Mouse (Mus musculus) induced T-regulatory cell, adult 2 months (primary cell): Measurements from ENCODE around the gene Pip5k1c.

ENCODE experiments used
- DNase-seq: peaks from one replicate; pipeline ENCODE4 v3.0.0-alpha.2; 2012; ENCODE audit warnings: low read depth

Gene Pip5k1c

DNA sequence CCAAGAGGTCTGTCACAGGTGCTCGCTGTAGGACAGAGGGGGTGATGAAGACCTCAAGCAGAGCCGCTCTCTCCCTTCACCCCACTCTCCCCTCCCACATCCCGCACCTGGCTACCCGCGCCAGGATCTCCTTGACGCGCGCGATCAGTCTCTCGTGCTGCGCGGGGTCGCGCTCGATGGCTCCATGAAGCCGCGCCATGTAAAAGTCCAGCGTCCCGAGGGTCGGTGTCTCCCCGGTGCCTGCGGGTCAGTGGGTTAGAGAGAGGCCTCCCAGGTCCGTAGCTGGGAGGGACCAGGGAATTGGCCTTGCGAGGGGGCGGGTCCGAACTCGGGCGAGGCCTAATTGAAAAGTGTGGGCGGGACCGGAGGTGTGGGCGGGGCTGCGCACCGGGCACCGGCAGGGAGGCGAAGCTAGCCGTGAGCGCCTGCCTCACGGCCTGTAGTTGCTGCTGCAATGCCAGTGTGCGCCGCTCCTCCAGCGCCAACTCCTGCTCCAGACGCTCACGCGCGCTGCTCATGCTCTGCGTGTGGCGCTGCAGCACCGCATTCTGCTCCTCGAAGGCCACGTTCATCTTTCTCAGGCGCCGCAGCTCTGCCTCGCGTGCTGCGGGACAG, 53.8 kb downstream of the Pip5k1c start:
- DNase-seq, result peak; percentile 68

DNA sequence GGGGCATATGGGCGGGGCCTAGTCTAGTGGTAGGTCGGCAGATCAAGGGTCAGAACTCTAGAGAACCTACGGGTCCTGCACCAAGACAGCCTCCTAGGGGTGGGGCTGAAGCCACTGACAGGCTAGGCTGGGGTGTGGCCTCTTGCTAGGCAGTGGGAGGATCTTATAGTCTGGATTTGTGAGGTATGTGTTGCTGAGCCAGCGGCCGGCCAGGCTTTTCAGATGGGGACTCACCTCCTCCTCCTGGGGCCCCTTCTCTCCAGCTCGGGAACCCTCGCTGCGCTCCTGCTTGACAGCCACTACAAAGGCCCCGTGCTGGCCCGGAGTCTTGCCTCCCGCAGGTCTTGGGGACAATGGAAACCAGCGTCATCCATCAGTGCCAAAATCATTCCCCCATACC, 56.4 kb downstream of the Pip5k1c start:
- DNase-seq, result peak; percentile 69

DNA sequence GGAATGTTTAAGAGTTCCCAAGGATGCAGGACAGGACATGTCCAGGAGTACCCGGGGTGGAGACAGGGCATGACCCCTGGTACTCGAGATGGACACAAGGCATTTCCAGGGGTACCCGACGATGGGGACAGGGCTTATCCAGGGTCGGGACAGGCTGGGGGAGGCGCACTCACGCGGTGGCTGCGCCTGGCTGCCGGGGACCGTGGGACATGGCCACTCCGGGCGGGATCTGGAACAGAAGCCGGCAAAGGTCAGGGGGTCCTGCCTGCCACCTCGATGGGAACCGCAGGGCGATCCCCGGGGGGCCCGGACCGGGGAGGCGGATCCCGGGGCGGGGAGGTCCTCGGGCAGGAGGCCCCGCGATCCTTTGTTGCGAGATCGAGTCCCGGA, 57.2 kb downstream of the Pip5k1c start:
- no peak for DNase-seq

DNA sequence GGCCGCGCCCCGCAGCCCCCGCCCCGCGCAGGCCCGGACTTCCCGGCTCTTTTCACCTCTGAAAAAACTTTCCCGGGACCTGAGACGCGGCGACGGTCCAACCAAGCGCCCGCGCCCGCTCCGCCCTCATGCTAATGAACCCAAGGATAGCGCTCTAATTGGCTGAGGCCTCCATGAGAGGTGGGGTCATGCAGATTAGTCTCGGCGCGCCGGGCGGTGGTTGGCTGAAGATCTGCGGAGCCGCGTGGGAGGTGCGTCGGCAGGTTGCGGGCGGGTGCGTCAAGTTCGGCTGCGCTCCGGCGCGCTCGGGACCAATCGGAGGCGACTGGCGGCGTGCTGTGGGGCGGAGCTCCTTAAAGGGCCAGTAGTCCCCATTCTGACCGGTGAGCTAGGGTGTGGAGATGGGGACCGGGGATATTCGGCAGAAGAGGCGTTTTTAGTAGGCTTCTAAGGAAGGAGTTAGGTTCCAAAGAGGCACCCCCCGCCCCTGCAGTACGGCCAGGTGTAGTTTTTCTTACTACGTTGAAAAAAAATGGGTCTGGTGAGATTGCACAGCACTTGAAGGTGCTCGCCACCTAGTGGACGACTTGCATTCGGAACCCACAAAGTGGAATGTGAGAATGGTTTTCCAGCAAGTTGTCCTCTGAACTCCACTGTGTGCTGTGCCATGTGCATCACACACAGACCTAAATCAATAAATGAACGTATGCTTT, 57.7 kb downstream of the Pip5k1c start, which contains the start of gene Hmg20b:
Gene Hmg20b (minus strand): TSS at position 130 of the 713 bp plus-strand sequence.
- peak; percentile 99 for DNase-seq

DNA sequence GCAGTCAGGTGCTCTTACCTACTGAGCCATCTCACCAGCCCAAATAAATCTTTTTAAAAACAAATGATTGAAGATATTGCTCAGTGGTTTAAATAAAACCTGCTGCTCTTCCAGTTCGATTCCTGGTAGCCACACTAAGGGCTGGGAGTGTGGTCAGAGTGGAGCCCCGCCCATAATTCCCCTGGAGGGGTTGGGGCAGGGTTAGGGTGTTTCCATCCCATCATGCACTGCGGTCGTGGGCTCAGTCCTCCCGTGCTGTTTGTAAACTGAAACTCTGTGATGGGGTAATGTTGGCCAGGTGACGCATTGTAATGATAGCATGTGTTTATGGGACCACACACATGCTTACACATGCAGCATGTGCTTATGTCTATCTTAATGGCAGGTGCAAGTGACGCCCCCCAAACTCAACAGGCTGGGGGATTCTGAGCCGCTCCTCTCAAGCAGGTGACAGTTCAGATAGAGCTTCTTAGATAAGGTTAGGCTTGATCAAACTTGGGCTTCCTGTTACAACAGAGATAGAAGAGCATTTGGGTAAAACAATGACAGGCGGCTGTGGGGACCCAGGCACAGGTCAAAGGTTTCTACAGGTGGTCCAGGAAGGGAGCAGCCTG, 59.0 kb downstream of the Pip5k1c start:
- peak; percentile 91 for DNase-seq

DNA sequence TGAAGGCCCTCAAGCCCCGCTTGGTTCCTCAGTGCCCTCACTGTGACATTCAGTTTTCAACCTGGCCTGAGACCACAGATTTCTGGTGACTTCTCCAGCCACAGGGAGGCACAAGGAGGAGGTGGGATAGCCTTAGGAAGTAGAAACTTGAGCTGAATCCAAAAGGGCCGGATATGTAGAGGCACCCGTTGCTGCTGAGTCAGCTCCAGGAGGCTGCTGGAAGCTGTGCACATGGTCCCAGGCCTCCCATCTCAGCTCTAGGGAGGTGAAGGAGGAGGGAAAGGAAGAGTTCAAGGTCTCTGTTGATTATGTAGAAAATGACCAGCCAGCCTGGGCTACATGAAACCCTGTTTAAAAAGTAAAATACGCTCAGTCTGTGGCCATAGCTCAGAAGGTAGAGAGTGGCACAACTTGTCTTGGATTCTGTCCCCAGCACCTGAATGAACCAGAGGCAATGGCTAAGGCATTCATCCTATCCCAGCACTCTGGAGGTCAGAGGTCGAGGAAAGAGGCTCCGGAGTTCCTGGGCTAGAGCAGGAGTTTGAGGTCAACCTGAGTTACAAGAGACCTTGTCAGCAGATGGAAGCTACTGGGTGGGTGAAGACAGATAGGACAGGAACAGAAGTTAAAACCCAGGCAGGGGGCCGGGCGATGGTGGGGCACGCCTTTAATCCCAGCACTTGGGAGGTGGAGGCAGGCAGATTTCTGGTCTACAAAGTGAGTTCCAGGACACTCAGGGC, 62.1 kb downstream of the Pip5k1c start:
- no peak for DNase-seq

DNA sequence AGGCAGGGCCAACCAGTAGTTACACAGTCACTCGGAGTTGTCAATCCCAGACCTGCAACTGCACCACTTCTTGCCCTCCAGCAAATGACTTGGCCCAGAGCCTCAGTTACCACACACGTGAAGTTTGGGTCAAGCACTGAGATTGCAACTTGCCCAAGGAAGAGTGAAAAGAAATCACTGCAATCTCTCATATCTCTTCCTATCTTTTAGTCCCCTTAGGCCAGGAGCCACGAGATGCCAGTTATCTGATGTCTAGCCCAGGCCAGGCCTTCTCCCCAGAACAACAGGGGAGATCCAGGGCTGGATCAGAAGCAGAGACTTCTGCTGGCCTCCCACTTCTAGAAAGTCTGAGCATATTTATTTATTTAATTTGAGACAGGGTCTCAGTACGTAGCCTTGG, 62.8 kb downstream of the Pip5k1c start:
- DNase-seq, result no peak

DNA sequence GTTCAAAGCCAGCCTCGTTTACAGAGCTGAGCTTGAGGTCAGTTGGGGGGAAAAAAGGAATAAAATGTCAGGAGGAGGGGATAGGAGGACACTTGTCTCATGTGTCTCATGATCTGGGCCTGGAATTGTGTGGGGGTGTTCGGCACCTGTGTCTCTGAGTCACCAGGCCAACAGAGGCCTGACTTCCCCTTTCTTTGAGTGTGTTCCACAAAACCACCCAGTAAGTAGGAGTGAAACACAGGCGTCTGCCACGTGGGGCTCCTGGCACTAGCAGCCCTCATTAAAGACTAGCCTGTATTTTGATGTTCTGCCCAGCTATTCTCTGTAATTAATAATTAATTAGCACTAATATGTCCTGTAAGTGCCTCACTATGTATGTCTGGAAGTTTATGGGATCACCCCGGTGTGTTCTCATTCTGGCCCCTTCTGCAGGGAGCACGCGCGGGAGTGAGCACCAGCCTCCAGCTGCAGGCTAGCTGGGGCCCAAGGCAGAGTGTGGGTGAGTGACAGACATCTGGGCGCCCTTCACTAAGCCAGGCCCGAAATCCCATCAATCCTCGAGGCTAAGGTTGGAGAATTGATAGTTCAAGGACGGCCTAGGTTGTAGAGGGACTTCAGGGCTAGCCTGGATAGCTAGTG, 63.7 kb downstream of the Pip5k1c start:
- no peak for DNase-seq

DNA sequence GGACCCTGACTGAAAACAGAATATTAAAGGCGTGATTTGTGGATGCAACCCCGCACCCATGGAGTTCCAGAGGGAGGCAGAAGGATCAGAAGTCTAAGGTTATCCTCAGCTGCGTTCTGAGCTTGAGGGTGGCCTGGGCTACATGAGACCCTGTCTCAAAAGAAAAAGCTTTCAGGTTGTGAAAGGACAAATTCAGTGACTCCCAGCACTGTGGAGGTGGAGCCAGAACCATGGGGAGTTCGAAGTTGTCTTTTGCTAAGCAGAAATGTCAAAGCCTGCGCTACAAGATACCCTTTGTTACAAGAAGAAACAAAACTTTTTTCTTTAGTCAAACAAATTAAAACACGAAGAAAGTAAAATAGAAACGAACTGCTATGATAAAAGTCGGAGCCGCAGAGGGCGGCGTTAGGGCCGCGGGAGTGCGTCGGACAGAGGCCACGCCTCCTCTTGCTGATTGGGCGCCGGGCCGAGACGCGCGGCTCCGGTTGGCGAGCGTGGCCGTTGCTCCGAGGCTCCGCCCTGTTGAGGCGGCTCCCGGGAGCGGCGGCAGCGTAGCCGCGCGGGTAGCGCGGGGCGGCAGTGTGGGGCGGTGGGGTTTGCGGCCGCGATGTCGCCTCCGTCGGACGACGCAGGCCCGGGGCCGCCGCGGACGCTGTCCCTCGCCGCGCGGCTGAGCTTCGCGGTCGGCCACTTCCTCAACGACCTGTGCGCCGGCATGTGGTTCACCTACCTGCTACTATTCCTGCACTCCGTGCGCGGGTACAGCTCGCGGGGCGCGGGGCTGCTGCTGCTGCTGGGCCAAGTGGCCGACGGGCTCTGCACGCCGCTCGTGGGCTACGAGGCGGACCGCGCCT, 64.5 kb downstream of the Pip5k1c start, which contains the start of gene Mfsd12:
Gene Mfsd12 (plus strand): TSS at position 501 of the 854 bp plus-strand sequence.
- peak; percentile 94 for DNase-seq

DNA sequence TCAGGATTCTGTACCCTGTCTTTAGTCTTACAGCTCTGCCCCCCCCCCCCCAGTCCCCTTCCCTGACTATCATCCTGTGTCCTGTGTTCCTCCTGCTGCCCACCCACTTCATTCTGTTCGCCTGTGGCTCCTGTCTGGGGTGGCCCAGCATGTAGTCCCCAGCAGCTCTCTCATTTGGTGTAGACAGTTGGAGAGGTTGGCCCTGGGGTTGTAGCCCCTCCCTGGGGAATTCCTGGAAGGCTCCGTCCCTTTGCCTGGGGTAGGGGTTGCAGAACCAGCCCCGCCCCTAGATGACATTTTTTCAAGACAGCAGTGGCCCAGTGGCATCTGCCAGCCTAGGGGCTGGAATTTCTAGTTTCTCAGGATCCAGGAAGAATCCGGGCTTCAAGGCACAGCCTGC, 65.4 kb downstream of the Pip5k1c start:
- DNase-seq, result no peak

DNA sequence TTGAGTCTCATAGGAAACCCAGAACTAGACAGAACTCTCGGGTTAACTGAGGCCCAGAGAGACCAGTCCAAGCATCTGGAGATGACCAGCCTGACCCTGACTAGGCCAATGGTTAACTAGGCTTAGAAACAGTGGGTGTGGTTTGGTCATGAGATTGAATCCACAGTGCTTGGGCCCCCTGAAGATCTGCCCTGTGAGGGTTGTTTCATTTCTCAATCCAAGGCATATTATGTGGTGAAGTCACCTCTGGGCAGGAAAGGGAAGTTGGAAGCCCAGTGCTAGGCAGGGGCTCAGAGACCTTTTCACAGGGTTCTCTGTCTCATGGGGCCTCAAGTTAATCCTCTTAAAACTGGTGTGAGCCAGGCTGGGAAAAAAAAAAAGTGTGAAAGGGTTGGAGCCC, 66.1 kb downstream of the Pip5k1c start:
- no peak for DNase-seq

DNA sequence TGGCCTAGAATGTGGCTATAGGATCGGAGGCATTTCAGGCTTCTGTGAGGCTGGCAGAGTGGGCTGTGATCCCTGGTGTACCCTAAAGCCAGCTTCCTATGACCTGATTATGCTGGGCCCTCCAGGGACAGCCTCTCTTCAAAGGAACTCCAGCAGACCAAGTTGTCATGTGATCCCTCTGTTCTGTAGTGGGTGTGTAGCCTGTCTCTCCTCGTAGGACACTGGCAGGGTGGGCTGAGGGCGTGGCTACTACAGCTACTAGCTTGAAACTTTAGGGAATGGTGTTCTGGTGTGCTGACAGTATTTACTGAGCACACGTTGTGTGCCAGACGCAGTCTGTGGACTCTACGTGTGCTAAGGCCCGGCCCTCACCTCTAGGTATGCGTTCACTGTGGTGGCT, 68.0 kb downstream of the Pip5k1c start:
- DNase-seq, result no peak

DNA sequence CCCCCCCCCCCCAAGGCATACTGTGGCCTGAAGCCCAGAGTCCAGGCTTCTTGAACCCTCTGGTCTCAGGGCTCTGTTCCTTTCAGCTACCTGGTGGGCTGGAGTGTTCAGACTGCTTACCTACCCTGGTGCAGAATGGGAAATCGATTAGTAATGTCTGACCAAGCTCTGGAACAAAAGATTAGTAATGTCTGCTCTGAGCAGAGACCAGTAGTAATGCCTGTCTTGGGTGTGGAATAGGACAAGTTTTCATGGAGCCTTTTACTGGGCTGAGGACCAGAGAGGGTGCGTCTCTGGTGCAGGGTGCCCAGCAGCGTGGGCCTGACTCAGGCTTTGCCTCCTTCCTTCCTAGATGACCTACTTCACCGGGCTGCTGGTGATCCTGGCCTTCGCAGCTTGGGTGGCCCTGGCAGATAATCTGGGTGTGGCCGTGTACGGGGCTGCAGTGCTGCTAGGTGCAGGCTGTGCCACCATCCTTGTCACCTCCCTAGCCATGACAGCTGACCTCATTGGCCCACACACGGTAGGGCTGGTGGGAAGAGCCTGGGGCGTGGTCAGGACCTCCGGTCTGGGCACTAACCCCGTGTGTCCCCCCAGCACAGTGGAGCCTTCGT, 69.7 kb downstream of the Pip5k1c start:
- DNase-seq, result no peak

DNA sequence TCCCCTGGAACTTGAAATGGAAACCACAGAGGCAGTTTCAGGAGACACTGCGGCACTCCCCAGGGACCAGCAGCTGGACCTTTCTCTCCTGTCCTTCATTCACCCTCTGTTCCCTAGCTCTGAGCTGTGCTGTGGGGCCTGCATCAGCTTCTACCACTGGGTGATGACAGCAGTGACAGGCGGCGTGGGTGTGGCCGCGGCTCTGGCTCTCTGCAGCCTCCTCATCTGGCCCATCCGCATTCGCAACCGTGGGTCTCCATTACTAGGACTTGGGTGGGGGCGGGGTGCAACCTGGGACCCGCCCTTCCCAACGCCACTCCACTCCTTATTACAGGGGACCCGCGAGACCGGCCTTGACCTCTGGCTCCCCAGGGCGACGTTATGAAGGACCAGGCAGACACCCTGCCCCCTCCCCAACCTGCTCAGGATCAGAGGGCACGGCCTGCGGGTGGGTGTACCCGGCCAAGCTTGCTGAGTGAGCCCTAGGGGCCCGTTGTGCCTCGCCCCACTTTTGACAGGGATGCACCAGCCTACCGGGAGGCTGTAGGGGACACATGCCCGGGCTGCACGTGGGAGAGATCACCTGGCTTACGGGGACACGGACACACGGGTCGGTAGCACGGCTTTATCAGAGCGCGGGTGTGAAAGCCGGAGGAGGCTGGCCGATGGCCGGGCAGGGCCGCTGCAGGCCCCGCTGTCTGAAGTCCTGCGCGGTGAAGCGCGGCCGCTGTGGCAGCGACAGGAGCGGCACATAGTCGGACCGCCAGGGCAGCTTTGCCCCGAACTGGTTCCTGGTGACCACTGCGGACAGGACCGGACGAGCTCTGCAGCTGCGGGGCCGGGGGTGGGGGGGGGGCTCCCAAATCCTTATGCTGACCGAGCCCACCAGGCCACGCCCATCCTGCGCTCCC, 70.9 kb downstream of the Pip5k1c start:
- no peak for DNase-seq

DNA sequence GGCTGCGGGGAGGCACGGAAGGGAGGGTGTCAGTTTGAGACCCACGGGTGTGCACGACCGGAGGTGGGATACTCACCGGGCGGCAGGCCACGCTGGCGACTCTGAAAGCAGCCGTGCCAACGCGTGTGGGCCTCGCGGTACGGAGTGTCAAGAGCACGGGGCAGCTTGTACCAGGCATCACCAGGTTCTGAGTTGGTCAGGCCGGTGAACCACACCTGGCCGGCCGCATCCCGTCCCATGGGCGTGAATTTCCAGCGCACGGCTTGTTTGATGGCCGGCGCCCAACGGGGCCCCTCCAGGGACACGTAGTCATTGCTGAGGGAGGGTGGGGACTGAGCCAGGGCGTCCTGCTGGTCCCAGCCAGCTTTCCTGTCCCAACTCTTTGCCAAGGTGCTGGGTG, 71.9 kb downstream of the Pip5k1c start:
- no peak for DNase-seq

DNA sequence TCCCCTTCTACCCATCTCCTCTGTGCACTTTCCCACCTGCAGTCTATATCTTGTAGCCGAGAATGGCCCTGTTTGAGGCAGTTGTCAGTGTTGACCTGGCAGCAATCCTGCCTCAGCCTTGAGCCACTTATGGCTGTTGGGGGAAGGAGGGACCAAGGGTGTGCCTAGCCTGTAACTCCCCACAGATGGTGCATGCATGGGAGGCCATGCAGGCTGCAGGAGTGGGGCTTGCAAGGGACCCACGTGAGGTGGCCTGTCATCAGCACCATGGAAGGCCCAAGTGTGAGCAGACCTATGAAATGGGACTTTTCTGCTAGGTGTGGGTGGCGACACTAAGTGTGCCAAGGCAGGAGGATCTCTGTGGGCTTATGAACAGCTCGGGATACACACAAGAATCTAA, 72.3 kb downstream of the Pip5k1c start:
- DNase-seq, result no peak

DNA sequence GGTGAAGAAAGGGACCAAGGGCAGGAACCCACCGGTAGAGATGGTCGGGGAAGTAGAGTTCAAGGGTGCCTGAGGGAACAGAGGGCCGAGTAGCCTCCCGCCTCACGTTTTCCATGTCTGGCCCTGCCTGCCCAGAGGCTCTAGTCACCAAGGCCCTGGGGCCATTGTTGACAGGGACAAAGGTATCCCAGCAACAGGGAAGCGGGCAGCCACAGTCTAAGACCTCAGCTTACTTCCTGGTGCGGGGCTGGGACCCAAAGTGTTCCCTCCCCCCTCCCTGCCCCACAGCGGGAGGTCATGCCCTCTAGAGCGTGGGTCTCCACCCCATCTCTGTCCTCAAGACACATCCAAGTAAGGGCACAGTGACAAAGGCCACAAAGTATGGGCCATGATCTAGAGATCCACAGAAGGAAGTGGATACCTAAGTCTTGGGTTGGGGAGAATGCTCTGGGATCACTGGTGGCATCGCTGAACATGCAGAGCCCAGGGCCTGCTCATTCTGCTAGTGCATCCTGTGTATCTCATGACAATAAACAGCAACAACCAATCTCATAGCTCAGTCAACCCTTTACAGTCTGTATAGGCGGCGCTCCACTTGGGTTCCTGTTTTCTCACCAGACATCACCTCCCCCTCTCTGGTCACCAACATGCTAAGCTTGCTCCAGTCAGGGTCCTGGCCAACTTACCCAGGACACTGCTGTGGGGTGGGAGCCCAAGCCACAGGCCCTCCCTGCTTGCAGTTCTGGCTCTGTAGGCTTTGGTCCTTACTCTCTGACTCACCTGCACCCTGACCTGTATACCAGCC, 73.1 kb downstream of the Pip5k1c start, which contains the start of gene 4930404N11Rik:
Gene 4930404N11Rik (minus strand): TSS at position 145 of the 805 bp plus-strand sequence.
- DNase-seq, result no peak

DNA sequence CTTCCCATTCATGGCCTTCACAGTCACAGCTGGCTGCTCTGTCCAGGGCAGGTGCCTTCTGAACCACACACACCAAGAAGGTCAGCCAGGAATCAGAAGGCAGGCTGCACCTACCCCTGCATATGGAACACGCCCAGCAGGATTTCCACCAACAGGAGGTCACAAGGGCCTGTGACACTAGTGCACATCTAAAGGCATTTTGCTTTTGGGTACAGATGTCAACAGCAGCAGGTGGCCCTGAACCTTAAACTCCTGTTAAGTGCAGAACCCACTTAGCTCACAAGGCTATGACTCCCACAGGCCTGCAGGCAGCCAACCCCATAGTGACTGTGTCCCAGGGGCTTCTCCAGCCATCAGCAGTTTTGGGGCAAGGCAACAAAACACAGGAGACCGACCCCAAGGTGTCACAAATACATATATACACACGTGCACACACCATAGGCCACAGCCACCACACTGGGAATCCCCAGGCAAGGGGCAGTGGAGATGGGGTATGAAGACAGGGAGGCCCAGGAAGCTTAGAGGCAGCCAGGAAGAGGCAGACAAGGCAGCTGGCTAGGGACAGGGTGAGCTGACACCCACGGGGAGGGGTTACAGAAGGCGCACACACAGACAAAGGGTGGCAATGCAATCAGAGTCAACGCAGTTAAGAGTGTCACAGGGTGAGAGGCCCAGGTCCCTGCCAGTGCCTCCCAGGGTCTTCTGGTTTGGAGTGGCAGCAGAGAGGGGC, 73.9 kb downstream of the Pip5k1c start:
- DNase-seq, result no peak
